Mouse (Mus musculus) heart, embryonic 16.5 days (tissue): ENCODE measurements around the gene Tfcp2. TPM values are rescaled to one million over a fixed set of nuclear protein-coding genes. Genes with fewer than 3 reads are reported as not detected.

Source experiments
- ATAC-seq: fragments of 200-750 bp; cut with Nextera tagmentation; replicated peaks from 2 replicates; pipeline ENCODE4 v1.8.0; 2017; ENCODE audit warnings: moderate number of reproducible peaks; ENCODE audit not compliant: insufficient read depth, low FRiP score; ENCODE audit errors: extremely low read depth
- H3K27ac ChIP-seq: fragments of 300-500 bp; sonication (generic); 2 replicates; pipeline ENCODE4 v1.5.1; 2014; ENCODE audit warnings: mild to moderate bottlenecking, low read length, control low read depth, moderate library complexity
- H3K27me3 ChIP-seq: fragments of 300-500 bp; sonication (generic); 2 replicates; pipeline ENCODE4 v1.6.1; 2014; ENCODE audit warnings: low read length, mixed read lengths; ENCODE audit not compliant: control insufficient read depth, insufficient read depth
- H3K36me3 ChIP-seq: fragments of 300-500 bp; sonication (generic); 2 replicates; pipeline ENCODE4 v1.6.1; 2014; ENCODE audit not compliant: control insufficient read depth, insufficient read depth
- H3K4me1 ChIP-seq: fragments of 300-500 bp; sonication (generic); 2 replicates; pipeline ENCODE4 v1.6.1; 2014; ENCODE audit warnings: low read length, mixed read lengths; ENCODE audit not compliant: control insufficient read depth, insufficient read depth
- H3K4me2 ChIP-seq: fragments of 300-500 bp; sonication (generic); 2 replicates; pipeline ENCODE4 v1.6.1; 2014; ENCODE audit warnings: low read depth, mild to moderate bottlenecking, control low read depth, low read length
- H3K4me3 ChIP-seq: fragments of 300-500 bp; sonication (generic); 2 replicates; pipeline ENCODE4 v1.5.1; 2014; ENCODE audit warnings: mild to moderate bottlenecking, control low read depth, low read length
- H3K9ac ChIP-seq: fragments of 300-500 bp; sonication (generic); 2 replicates; pipeline ENCODE4 v1.6.1; 2014; ENCODE audit warnings: low read length, control low read depth
- H3K9me3 ChIP-seq: fragments of 300-500 bp; sonication (generic); replicated peaks from 2 replicates; pipeline ENCODE4 v1.6.1; 2016; ENCODE audit warnings: low read length; ENCODE audit not compliant: control insufficient read depth
- WGBS: fragments of 180-500 bp; shearing (Covaris S2); extraction: QIAGEN DNeasy Blood & Tissue Kit; methylation state at CpG from one replicate; pipeline ENCODE4 v1.1.7; 2014; 5-methylcytosine and 5-hydroxymethylcytosine counted together
- polyA plus RNA-seq: library from polyadenylated mRNA; unstranded; fragments of >200 nt; fragmentation: Nextera tagmentation; extraction: Ambion mirVana; gene quantifications from 2 replicates; pipeline ENCODE4 v1.2.1, GENCODE M21; 2015

The Tfcp2 gene
- polyA plus RNA-seq, result 16.0 and 19.2 TPM in 2 replicates

GRCm38 (mm10) chr15:100551326-100552307 is at the start of gene Tfcp2:
Tfcp2 (minus strand) TSS chr15:100552008.
- Histone ChIP-seq H3K9me3 (no peaks in the 10 kb centered on the region), H3K27me3 (no peaks in the 10 kb centered on the region), H3K4me3 (peak within 1 kb of the TSS; percentile 88), H3K4me2 (peak within 1 kb of the TSS; percentile 92), H3K9ac (peak within 1 kb of the TSS; percentile 93), H3K27ac (peak within 1 kb of the TSS; percentile 95), H3K4me1 (peaks cover 17% of the 10 kb centered on the region), H3K36me3 (peaks cover 3% of the 10 kb centered on the region; the same call in 1 of the 2 replicates)
- WGBS, result under 1% methylated on average over 82 of the region's 84 CpGs
- peak; percentile 99 for ATAC-seq

GRCm38 (mm10) chr15:100600696-100601272 is 49.0 kb upstream of the Tfcp2 start:
- Histone ChIP-seq H3K4me2 (peak overlapping the region; percentile 99), H3K36me3 (no peaks in the 10 kb centered on the region), H3K27ac (no peak overlapping the region), H3K9ac (no peak overlapping the region; the same call in 1 of the 2 replicates), H3K4me1 (peaks cover 12% of the 10 kb centered on the region), H3K4me3 (peak overlapping the region; percentile 82), H3K9me3 (no peaks in the 10 kb centered on the region), H3K27me3 (peaks cover 8% of the 10 kb centered on the region; the same call in 1 of the 2 replicates)
- no peak for ATAC-seq
- WGBS, result 27% methylated on average over 21 of the region's 21 CpGs

DNA sequence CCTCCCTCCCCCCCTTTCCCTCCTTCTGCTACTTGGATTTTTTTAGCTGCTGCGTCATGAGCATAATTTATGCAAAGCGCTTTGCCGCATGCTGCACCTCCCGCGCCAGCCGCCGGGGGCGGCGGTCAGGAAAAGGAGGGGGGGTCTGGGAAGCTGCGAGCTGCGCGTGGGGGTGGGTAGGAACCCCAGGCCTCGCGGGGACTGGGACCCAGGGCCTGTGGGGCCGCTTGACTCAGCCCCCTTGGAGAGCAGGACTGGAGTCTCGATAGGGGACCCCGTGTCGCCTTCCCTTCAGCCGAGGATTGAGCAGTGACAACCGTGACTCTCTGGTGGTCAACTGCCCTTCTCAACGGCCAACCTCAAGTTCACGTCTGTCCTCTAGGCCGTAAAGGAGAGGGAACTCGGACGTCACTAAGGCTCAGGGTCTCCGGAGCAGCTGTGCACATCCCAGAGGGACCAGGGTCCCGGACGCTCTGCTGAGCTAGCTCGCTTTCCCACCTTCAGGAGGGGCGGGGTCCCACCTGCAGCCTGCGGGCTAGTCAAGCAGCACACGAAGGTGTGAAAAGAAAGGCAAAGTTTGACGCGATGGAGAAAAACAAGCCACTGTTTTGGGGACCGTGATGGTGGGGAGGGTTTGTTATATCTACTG is 48.4 kb upstream of the Tfcp2 start:
- Histone ChIP-seq H3K4me3 (peak overlapping the region; percentile 82), H3K36me3 (no peaks in the 10 kb centered on the region), H3K9ac (peak overlapping the region; percentile 91), H3K9me3 (no peaks in the 10 kb centered on the region), H3K4me1 (peaks cover 12% of the 10 kb centered on the region), H3K4me2 (peak overlapping the region; percentile 99), H3K27me3 (peaks cover 8% of the 10 kb centered on the region; the same call in 1 of the 2 replicates), H3K27ac (peak overlapping the region; percentile 79)
- 2% methylated on average over 35 of the region's 35 CpGs for WGBS
- ATAC-seq, result peak; percentile 67

GRCm38 (mm10) chr15:100599276-100600046 is 47.7 kb upstream of the Tfcp2 start, which contains the start of gene Pou6f1:
Pou6f1 (minus strand) TSS chr15:100599984.
- H3K27ac ChIP-seq, result peak within 1 kb of the TSS; percentile 79
- peak within 1 kb of the TSS; percentile 82 for H3K4me3 ChIP-seq
- H3K9me3 ChIP-seq, result no peaks in the 10 kb centered on the region
- peaks cover 11% of the 10 kb centered on the region for H3K4me1 ChIP-seq
- no peaks in the 10 kb centered on the region for H3K36me3 ChIP-seq
- ATAC-seq, result peak; percentile 79
- H3K4me2 ChIP-seq, result peak within 1 kb of the TSS; percentile 99
- 1% methylated on average over 71 of the region's 76 CpGs for WGBS
- peaks cover 8% of the 10 kb centered on the region; the same call in 1 of the 2 replicates for H3K27me3 ChIP-seq
- peak within 1 kb of the TSS; percentile 91 for H3K9ac ChIP-seq

- under 1% methylated on average over 12 of the region's 12 CpGs for WGBS
- Histone ChIP-seq H3K27me3 (peaks cover 8% of the 10 kb centered on the region; the same call in 1 of the 2 replicates), H3K4me1 (peaks cover 10% of the 10 kb centered on the region), H3K9me3 (no peaks in the 10 kb centered on the region), H3K36me3 (no peaks in the 10 kb centered on the region), H3K9ac (peak overlapping the region; percentile 91), H3K4me2 (peak overlapping the region; percentile 99), H3K4me3 (peak overlapping the region; percentile 82), H3K27ac (peak overlapping the region; percentile 79)
- ATAC-seq, result peak; percentile 19; the same call in 1 of the 2 replicates
Observed at GRCm38 (mm10) chr15:100598883-100599275, 47.1 kb upstream of the Tfcp2 start.

- 22% methylated on average over 9 of the region's 9 CpGs for WGBS
- no peaks in the 10 kb centered on the region for H3K36me3 ChIP-seq
- H3K4me2 ChIP-seq, result peak overlapping the region; percentile 99
- no peak for ATAC-seq
- H3K4me3 ChIP-seq, result peak overlapping the region; percentile 82
- H3K9ac ChIP-seq, result peak overlapping the region; percentile 91
- H3K4me1 ChIP-seq, result peaks cover 10% of the 10 kb centered on the region
- peaks cover 8% of the 10 kb centered on the region; the same call in 1 of the 2 replicates for H3K27me3 ChIP-seq
- no peaks in the 10 kb centered on the region for H3K9me3 ChIP-seq
- peak overlapping the region; percentile 79 for H3K27ac ChIP-seq
Observed at GRCm38 (mm10) chr15:100598287-100598882, 46.6 kb upstream of the Tfcp2 start.

DNA sequence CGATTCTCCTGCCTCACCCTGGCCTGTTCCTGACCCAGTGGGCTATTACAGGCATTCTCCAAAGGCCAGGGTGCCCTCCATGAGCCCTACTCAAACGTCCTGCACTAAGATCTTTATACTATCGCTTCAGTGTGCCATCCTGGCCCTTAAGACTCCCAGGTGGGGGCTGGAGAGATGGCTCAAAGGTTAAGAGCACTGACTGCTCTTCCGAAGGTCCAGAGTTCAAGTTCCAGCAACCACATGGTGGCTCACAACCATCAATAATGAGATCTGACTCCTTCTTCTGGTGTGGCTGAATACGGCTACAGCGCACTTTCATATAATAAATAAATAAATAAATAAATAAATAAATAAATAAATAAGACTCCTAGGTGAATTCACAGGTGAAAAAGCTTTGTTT is 41.0 kb upstream of the Tfcp2 start:
- WGBS, result 89% methylated on average over 6 of the region's 6 CpGs
- no peaks in the 10 kb centered on the region for H3K4me1 ChIP-seq
- H3K36me3 ChIP-seq, result no peaks in the 10 kb centered on the region
- H3K27me3 ChIP-seq, result no peaks in the 10 kb centered on the region
- ATAC-seq, result no peak
- H3K9ac ChIP-seq, result no peak overlapping the region
- no peak overlapping the region for H3K4me3 ChIP-seq
- no peak overlapping the region for H3K27ac ChIP-seq
- no peaks in the 10 kb centered on the region for H3K9me3 ChIP-seq
- no peak overlapping the region for H3K4me2 ChIP-seq

DNA sequence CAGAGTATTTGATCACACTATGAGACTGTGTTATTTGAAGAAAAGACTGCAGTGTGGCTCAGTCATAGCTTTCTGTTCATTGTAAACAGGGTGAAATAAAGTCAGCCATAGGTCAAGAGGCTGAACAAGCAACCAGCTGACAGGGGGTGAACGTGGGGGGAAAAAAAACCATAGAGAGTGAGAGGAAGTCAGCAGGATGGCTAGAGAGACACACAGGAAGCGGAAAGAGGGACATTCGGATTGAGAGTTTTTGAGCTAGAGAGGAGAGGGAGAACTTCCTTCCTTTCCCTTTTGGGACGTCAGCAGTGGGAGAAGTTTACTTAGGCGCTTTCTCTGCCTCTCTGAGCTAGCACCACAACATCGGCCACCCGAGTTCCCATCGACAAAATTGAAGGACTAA is 38.6 kb upstream of the Tfcp2 start:
- ATAC-seq, result no peak
- H3K4me3 ChIP-seq, result no peak overlapping the region

More for the DNA sequence above, 38.6 kb upstream of the Tfcp2 start:
- Histone ChIP-seq H3K4me2 (no peak overlapping the region), H3K27ac (no peak overlapping the region), H3K36me3 (peaks cover 10% of the 10 kb centered on the region), H3K9ac (no peak overlapping the region), H3K4me1 (no peaks in the 10 kb centered on the region), H3K27me3 (no peaks in the 10 kb centered on the region), H3K9me3 (no peaks in the 10 kb centered on the region)
- 59% methylated on average over 8 of the region's 8 CpGs for WGBS
